Mouse (Mus musculus): Measurements from ENCODE around the gene Lipt1. TPM values are rescaled to one million over a fixed set of nuclear protein-coding genes. Genes with fewer than 3 reads are reported as not detected.

Gene Lipt1
- 8.4 and 9.2 TPM in 2 replicates for polyA plus RNA-seq (2015; fragmentation: Nextera tagmentation; extraction: Ambion mirVana)

DNA sequence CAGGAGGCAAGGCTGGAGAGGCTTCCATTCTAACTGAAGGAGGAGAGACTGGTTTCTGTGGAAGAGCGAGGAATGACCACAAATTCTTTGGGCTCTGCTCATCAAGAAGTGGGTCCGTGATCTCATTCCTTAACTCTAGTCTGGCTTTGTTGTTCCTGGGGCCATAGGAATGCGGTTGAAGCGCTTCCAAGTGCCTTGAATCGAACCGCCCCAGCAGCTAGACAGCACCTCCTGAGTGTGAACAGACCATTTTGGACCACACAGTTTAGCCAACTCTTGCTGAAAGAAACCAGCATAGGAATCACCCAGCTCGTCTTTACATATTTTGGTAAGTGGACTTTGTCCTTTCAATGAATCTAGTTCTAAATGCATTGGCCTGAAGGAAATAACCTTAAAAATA, at the start of gene Lipt1:
TSS of gene Lipt1 (plus strand) at position 35 of the 400 bp plus-strand sequence.
- Histone ChIP-seq H3K9ac (ENCODE audit: low read depth, low read length) (peak within 1 kb of the TSS; percentile 68), H3K9me3 (ENCODE audit: control insufficient read depth, low read length) (peaks cover 8% of the 10 kb centered on the region; the same call in 1 of the 2 replicates), H3K27me3 (replicated peaks; ENCODE audit: control insufficient read depth, insufficient read depth, low read length) (no peaks in the 10 kb centered on the region), H3K4me2 (ENCODE audit: low read depth, low read length) (peak within 1 kb of the TSS; percentile 77), H3K36me3 (ENCODE audit: control insufficient read depth, insufficient read depth, low read length) (peaks cover 14% of the 10 kb centered on the region), H3K27ac (ENCODE audit: low read length) (peak within 1 kb of the TSS; percentile 76), H3K4me3 (ENCODE audit: low read length) (peak within 1 kb of the TSS; percentile 61), H3K4me1 (ENCODE audit: control insufficient read depth, insufficient read depth, low read length) (no peaks in the 10 kb centered on the region)
- 8% methylated on average over 7 of the region's 7 CpGs for WGBS
- peak; percentile 78 for ATAC-seq

DNA sequence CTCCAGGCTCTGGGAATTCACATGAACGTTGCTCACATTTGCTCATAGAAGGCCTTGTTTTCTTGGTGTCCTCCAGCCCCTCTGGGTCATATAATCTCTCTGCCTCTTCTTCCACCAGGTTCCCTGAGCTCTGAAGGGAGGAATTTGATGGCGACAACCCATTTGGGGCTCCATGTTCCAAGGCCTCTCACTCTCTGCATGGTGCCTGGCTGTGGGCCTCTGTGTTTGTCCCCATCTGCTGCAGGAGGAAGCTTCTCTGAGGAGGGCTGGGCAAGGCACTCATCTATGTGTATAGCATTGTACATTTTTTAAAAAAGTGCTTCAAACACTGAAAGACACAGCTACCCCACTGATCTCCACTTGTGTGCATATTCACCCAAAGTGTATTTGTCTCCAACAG, 39.9 kb upstream of the Lipt1 start:
- no peak overlapping the region for H3K4me3 ChIP-seq (ENCODE audit: low read length)
- no peak overlapping the region for H3K27ac ChIP-seq (ENCODE audit: low read length)
- H3K4me1 ChIP-seq (ENCODE audit: control insufficient read depth, insufficient read depth, low read length) = no peaks in the 10 kb centered on the region
- no peaks in the 10 kb centered on the region for H3K27me3 ChIP-seq (replicated peaks; ENCODE audit: control insufficient read depth, insufficient read depth, low read length)
- no peaks in the 10 kb centered on the region for H3K36me3 ChIP-seq (ENCODE audit: control insufficient read depth, insufficient read depth, low read length)
- H3K9me3 ChIP-seq (ENCODE audit: control insufficient read depth, low read length) = no peaks in the 10 kb centered on the region
- H3K9ac ChIP-seq (ENCODE audit: low read depth, low read length) = no peak overlapping the region
- ATAC-seq = no peak
- H3K4me2 ChIP-seq (ENCODE audit: low read depth, low read length) = no peak overlapping the region
- WGBS = 67% methylated on average over 2 of the region's 2 CpGs

DNA sequence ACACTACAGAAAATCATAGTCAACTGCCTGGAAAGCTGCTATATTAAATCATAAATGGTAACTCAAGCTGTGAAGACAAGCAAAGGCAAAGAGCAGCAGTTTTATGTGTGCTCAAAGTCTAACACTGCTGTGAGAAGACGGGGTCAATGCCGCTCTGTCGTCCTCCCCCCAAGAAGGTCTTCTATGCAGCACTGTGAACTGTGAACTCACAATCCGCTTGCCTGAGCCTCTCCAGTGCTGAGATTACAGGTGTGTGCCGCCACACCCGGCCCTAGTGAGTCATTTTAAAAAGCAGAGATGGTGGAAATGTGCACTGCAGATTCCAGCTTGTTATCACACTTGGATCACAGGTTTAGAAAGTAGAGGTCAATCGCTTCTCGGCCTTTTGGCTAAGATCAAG, 24.7 kb upstream of the Lipt1 start:
- H3K4me3 ChIP-seq (ENCODE audit: low read length) = no peak overlapping the region
- H3K9ac ChIP-seq (ENCODE audit: low read depth, low read length) = no peak overlapping the region
- H3K27ac ChIP-seq (ENCODE audit: low read length) = no peak overlapping the region; the same call in 1 of the 2 replicates
- ATAC-seq = peak; percentile 81
- 71% methylated on average over 8 of the region's 8 CpGs for WGBS
- no peaks in the 10 kb centered on the region for H3K9me3 ChIP-seq (ENCODE audit: control insufficient read depth, low read length)
- no peak overlapping the region for H3K4me2 ChIP-seq (ENCODE audit: low read depth, low read length)
- no peaks in the 10 kb centered on the region for H3K4me1 ChIP-seq (ENCODE audit: control insufficient read depth, insufficient read depth, low read length)
- H3K27me3 ChIP-seq (replicated peaks; ENCODE audit: control insufficient read depth, insufficient read depth, low read length) = no peaks in the 10 kb centered on the region
- H3K36me3 ChIP-seq (ENCODE audit: control insufficient read depth, insufficient read depth, low read length) = no peaks in the 10 kb centered on the region

DNA sequence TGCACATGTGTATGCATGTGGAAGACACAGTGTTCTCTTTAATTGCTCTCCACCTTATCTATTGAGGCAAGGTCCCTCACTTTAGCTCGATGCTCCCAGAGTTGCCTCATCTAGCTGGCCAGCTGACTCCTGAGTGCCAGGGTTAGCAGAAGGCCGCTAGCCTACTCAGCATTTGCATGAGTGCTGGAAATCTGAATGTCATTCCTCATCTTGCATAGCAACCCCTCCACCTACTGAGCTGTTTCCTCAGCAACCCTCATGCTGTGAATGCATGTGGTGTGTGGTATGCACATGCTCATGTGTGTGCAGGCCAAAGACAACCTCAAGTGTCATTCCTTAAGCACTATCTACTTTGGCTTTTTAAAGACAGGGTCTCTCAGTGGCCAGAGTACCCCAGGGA, 20.8 kb upstream of the Lipt1 start:
- 60% methylated on average over 2 of the region's 2 CpGs for WGBS
- Histone ChIP-seq H3K36me3 (ENCODE audit: control insufficient read depth, insufficient read depth, low read length) (no peaks in the 10 kb centered on the region), H3K4me3 (ENCODE audit: low read length) (no peak overlapping the region), H3K4me2 (ENCODE audit: low read depth, low read length) (no peak overlapping the region), H3K27me3 (replicated peaks; ENCODE audit: control insufficient read depth, insufficient read depth, low read length) (no peaks in the 10 kb centered on the region), H3K4me1 (ENCODE audit: control insufficient read depth, insufficient read depth, low read length) (no peaks in the 10 kb centered on the region), H3K9ac (ENCODE audit: low read depth, low read length) (no peak overlapping the region), H3K9me3 (ENCODE audit: control insufficient read depth, low read length) (no peaks in the 10 kb centered on the region), H3K27ac (ENCODE audit: low read length) (no peak overlapping the region)
- ATAC-seq = no peak

DNA sequence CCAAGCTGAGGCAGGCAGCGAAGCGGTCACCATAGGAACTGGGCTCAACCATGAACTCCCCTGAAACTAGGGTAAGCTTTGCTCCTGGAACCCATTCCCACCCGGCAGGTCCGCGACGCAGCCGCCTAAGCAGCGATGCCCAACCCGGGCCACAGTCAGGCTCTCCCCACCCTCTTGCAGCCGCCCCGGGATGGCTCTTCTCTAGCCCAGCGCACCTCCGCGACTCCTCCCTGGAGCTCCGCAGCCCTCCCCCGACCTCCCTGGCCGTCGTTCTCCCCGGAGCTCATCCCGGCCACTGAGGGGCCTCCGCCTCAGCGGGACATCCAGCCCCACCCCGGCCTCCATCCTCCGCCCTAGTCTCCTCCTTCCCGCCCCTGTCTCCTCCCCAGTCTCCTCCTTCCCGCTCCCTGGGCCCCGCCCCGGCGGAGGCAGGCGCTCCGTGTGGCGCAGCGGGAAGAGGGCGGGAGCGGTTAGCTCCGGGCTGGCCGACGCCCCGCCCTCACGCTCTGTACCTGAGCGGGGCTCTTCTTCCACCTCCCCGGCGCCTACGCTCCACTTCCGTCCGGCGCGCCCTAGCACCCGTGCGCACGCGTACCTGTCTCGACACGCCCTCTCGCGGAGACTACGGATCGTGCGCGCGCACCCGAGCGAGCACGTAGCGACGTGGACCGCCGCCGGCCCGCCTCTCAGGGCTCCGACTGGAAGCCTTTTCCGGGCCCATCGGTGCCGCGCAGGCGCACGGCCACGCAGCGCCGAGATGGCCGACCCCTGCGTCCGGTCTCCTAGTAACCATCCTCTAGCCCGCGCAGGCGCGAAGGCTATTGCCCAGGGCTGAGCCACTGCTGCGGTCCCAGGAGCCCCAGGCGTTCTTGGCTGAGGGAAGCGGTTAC, 6.8 kb upstream of the Lipt1 start:
- Histone ChIP-seq H3K4me1 (ENCODE audit: control insufficient read depth, insufficient read depth, low read length) (0 out of 2 replicates have a peak, but pooled peaks cover 5% of the 10 kb centered on the region), H3K4me2 (ENCODE audit: low read depth, low read length) (peak overlapping the region; percentile 70), H3K9ac (ENCODE audit: low read depth, low read length) (peak overlapping the region; percentile 75), H3K36me3 (ENCODE audit: control insufficient read depth, insufficient read depth, low read length) (no peaks in the 10 kb centered on the region), H3K27me3 (replicated peaks; ENCODE audit: control insufficient read depth, insufficient read depth, low read length) (no peaks in the 10 kb centered on the region), H3K9me3 (ENCODE audit: control insufficient read depth, low read length) (no peaks in the 10 kb centered on the region), H3K27ac (ENCODE audit: low read length) (peak overlapping the region; percentile 94), H3K4me3 (ENCODE audit: low read length) (peak overlapping the region; percentile 56)
- WGBS = 1% methylated on average over 90 of the region's 90 CpGs
- ATAC-seq = peak; percentile 99

DNA sequence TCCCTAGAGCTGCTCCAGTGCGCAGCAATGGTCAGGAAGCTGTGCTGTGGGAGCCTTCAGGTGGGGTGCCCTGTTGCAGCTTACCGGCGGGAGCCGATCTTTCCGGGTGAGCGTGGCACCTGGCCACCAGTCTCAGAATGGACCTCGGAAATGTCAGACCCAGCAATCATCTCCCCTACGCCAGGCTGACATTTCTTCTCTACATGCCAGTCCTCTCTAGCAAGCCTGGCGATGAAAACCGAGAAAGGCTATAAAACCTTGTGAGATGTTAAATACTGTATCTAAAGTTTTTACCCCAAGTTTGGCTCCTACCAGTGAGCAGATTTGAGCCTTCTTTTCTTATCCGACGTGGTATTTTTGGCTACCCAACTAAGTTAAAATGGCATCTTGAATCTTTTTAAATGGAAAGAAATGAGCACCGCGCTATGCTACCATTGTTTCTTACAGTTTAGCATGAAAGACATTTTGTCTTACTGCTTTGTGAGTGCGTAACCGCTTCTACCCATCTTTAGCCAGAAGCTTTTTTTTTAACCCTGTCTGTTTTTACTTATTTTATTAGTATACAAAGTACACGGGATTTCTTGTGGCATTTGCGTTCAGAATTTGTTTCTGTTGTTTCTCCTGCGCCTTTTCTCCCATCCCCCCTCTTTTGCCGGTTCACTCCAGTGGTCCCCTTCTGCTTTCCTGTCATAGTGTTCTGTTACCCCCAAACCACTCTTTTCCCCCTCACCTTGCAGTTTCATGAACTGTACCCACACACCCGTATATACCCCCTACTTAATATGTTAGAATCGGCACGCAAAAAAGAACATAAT, 5.9 kb upstream of the Lipt1 start:
- Histone ChIP-seq H3K27ac (ENCODE audit: low read length) (peak overlapping the region; percentile 94), H3K4me3 (ENCODE audit: low read length) (peak overlapping the region; percentile 56), H3K36me3 (ENCODE audit: control insufficient read depth, insufficient read depth, low read length) (no peaks in the 10 kb centered on the region), H3K4me1 (ENCODE audit: control insufficient read depth, insufficient read depth, low read length) (0 out of 2 replicates have a peak, but pooled peaks cover 5% of the 10 kb centered on the region), H3K9me3 (ENCODE audit: control insufficient read depth, low read length) (no peaks in the 10 kb centered on the region), H3K27me3 (replicated peaks; ENCODE audit: control insufficient read depth, insufficient read depth, low read length) (no peaks in the 10 kb centered on the region), H3K9ac (ENCODE audit: low read depth, low read length) (peak overlapping the region; percentile 75), H3K4me2 (ENCODE audit: low read depth, low read length) (peak overlapping the region; percentile 54)
- WGBS = 10% methylated on average over 23 of the region's 23 CpGs
- ATAC-seq = no peak

DNA sequence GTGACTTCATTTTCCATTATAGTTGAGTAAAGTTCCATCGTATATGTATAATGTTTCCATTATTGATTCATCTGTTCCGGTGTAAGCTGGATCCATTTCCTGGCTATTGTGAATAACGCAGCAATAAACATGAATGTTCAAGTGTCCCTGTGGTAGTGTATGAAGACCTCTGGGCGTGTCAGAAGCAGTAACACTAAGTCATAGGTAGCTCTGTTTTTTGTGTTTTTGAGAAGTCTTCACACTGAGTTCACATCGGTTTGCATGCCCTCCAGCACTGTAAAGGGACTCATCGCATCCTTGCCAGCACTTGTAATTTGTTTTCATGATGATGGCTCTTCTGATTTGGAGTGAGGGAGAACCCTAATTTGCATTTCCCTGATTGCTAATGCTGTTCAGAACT, 5.3 kb upstream of the Lipt1 start, which contains the start of gene Tsga10:
TSS of gene Tsga10 (minus strand) at position 144 of the 400 bp plus-strand sequence.
- Histone ChIP-seq H3K4me1 (ENCODE audit: control insufficient read depth, insufficient read depth, low read length) (0 out of 2 replicates have a peak, but pooled peaks cover 5% of the 10 kb centered on the region), H3K27ac (ENCODE audit: low read length) (peak within 1 kb of the TSS; percentile 94), H3K9me3 (ENCODE audit: control insufficient read depth, low read length) (no peaks in the 10 kb centered on the region), H3K36me3 (ENCODE audit: control insufficient read depth, insufficient read depth, low read length) (no peaks in the 10 kb centered on the region), H3K9ac (ENCODE audit: low read depth, low read length) (peak within 1 kb of the TSS; percentile 75), H3K4me2 (ENCODE audit: low read depth, low read length) (peak within 1 kb of the TSS; percentile 54), H3K4me3 (ENCODE audit: low read length) (peak within 1 kb of the TSS; percentile 56), H3K27me3 (replicated peaks; ENCODE audit: control insufficient read depth, insufficient read depth, low read length) (no peaks in the 10 kb centered on the region)
- WGBS = 85% methylated on average over 6 of the region's 6 CpGs
- no peak for ATAC-seq

DNA sequence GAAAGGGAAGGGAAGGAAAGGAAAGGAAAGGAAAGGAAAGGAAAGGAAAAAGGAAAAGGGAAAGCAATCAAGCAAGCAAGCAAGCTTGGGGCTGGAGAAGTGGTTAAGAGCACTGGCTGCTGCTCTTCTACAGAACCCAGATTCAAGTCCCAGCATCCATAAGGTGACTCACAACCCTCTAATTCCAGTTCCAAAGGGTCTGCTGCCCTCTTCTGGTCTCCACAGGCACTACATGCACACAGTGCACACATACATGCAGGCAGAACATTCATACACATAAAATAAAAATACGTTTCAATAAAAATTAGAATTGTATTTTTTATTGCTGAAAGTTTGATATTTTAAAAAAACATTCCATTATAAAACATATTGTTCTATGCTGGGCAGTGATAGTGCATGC, 4.5 kb upstream of the Lipt1 start:
- Histone ChIP-seq H3K9me3 (ENCODE audit: control insufficient read depth, low read length) (no peaks in the 10 kb centered on the region), H3K27me3 (replicated peaks; ENCODE audit: control insufficient read depth, insufficient read depth, low read length) (no peaks in the 10 kb centered on the region)
- ATAC-seq = no peak

DNA sequence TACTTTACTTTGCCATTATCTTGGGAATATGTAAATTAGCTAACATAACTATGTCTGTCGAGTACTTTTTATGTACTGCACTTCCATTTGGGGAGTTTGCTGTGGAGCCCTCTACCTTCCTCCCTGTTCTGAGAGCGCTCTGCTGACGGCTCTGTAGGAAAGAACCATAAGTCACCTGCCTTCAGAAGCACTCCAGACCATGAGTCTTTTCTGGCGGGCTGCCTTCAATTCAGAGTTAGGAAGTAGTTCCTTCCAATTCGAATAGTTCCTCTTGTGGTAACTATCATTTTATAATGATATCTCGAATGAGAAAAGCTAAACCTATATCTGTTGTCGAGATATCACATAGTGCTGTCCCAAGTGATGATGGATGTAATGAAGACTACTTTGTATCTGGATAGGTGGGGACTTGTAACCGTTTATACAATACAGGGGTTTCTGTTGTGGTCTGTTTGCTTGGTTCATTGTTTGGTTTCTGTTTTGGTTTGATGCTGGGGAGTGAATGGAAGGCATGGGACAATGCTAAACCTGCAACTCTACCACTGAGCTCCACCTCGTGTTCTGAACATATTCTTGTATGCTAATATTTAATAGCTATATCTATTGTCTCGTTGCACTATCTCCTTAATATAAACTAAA, 3.7 kb upstream of the Lipt1 start:
- H3K4me3 ChIP-seq (ENCODE audit: low read length) = no peak overlapping the region
- no peak overlapping the region for H3K9ac ChIP-seq (ENCODE audit: low read depth, low read length)
- 68% methylated on average over 10 of the region's 10 CpGs for WGBS
- ATAC-seq = no peak
- H3K4me2 ChIP-seq (ENCODE audit: low read depth, low read length) = no peak overlapping the region
- no peaks in the 10 kb centered on the region for H3K9me3 ChIP-seq (ENCODE audit: control insufficient read depth, low read length)
- H3K4me1 ChIP-seq (ENCODE audit: control insufficient read depth, insufficient read depth, low read length) = 0 out of 2 replicates have a peak, but pooled peaks cover 5% of the 10 kb centered on the region
- H3K36me3 ChIP-seq (ENCODE audit: control insufficient read depth, insufficient read depth, low read length) = no peaks in the 10 kb centered on the region
- H3K27ac ChIP-seq (ENCODE audit: low read length) = no peak overlapping the region
- no peaks in the 10 kb centered on the region for H3K27me3 ChIP-seq (replicated peaks; ENCODE audit: control insufficient read depth, insufficient read depth, low read length)

More for the DNA sequence above, 4.5 kb upstream of the Lipt1 start:
- WGBS = 70% methylated on average over 1 of the region's 1 CpGs
- H3K4me2 ChIP-seq (ENCODE audit: low read depth, low read length) = no peak overlapping the region
- no peak overlapping the region for H3K27ac ChIP-seq (ENCODE audit: low read length)
- H3K4me1 ChIP-seq (ENCODE audit: control insufficient read depth, insufficient read depth, low read length) = 0 out of 2 replicates have a peak, but pooled peaks cover 5% of the 10 kb centered on the region
- H3K36me3 ChIP-seq (ENCODE audit: control insufficient read depth, insufficient read depth, low read length) = no peaks in the 10 kb centered on the region
- H3K4me3 ChIP-seq (ENCODE audit: low read length) = no peak overlapping the region
- no peak overlapping the region for H3K9ac ChIP-seq (ENCODE audit: low read depth, low read length)
